Mouse (Mus musculus) spleen, postnatal 4 days (tissue): ENCODE results near the gene Anks3.

Source experiments
- DNase-seq, 2 experiments: peaks; one replicate each; pipeline ENCODE4 v3.0.0; 2022; ENCODE audit warnings: low spot score in 2 of 2

Gene Anks3

GRCm38 (mm10) chr16:4963797-4964709 lies at the start of gene Anks3:
Gene Anks3 (minus strand): TSS chr16:4964205.
- peak; percentile 92 to 95 for DNase-seq

GRCm38 (mm10) chr16:5013054-5013838 lies 49.2 kb upstream of the Anks3 start, which contains the start of gene Rogdi:
Gene Rogdi (minus strand): TSS chr16:5013553.
- peak; percentile 95 to 96 for DNase-seq

DNA sequence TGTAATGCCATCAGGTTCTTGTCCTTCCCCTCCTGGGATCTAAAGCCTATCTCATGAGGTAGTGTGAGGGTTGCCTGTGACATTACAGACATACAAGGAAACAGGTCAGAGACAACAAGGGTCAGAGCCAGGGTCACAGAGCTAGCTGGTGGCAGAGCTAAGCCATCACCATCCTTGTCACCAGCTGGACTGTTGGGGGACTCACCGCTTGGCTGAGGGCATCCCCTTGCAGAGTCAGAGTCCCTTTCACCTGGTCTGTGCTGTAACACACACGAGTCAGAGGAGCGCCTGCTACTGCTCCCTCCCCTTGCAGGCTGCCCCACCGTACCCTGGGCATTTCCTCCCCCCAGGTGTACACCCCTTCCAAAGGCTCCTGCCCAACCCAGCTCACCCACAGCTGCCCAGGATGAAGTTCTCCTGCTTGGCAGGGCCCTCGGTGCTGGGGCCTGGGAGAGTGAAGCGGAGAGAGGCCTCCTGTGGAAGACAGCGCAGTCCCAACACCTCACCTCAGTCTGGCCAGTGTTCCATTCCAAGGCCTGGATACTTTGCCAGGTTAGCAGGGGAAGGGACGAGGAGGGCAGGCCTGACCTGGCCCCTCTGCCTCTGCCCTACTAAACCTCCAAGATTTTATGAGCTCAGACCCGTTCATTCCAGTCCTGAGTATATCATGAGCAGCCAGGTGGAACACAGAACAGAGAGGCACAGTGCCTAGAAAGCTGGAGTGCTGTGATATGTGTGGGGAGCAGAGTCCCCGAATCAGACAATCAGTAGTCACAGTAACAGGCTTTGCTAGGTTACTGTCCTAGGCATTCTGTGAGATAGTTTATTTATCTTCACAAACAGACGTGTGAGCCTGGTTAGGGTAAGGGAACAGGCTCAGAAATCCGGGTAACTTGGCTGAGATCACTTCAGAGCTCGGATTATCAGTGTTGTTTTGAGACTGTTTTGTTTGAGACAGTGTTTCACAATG lies 48.3 kb upstream of the Anks3 start:
- peak; percentile 20 to 63 for DNase-seq

- DNase-seq = peak; percentile 27 to 67
Observed at GRCm38 (mm10) chr16:5011285-5011684, 47.3 kb upstream of the Anks3 start.

- DNase-seq = no peak
Observed at GRCm38 (mm10) chr16:5010371-5010935, 46.4 kb upstream of the Anks3 start.

GRCm38 (mm10) chr16:5008076-5008475 lies 44.1 kb upstream of the Anks3 start:
- DNase-seq = no peak

DNA sequence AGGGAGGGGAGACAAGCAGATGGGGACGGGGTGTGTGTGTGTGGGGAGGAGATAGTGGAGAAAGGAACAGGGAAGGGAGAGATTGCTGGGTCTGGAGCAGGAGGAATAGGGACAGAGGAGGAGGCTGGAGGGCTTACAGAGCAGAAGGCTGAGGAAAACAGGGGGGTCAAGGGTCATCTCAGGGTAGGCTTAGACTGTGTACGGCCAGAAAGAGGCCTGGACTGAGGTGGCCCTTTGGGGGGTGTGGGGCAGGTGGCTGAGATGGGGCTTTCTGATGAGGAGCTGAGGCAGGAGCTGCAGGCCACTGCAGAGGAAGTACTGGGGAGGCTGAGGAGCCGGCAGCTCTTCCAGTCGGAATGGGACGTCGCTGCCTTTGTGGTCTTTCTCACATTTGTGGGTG lies 43.5 kb upstream of the Anks3 start:
- DNase-seq = no peak

DNA sequence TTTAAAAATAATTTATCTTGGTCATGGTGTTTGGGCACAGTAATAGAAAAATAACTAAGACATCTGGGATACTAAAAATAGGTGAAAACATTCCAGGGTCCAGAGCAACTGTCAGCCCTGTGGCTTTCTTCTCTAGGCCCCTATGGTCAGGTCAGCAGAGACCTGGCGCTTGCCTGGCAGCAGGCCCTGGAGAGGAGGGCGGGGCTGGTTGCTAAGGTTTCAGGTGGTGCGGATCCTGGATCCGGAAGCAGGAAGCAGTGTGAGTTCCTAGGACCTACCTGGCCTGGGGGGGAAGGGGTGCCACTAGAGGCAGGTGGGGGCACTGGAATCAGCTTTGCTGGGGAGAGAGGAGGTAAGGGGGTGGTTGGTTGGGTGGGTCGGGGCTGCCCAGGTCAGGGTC lies 43.1 kb upstream of the Anks3 start, which contains the start of gene Smim22:
TSS of gene Smim22 (plus strand) at position 222 of the 400 bp plus-strand sequence.
- no peak for DNase-seq

DNA sequence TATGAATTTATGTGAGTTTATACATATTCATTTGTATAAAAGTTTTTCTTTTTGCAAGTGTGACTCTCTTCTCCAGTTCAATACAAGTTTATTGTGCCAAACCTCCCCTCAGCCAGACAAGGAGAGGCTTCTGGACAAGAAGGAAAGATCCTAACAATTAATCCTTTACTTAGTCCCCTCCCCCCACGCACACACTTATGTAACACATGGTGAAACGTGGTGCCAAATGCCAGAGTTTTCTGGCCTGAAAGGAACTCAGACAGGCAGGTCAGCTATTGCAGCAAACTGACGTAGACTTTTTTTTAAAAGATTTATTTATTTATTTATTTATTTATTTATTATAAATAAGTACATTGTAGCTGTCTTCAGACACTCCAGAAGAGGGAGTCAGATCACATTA lies 36.6 kb upstream of the Anks3 start:
- no peak for DNase-seq

DNA sequence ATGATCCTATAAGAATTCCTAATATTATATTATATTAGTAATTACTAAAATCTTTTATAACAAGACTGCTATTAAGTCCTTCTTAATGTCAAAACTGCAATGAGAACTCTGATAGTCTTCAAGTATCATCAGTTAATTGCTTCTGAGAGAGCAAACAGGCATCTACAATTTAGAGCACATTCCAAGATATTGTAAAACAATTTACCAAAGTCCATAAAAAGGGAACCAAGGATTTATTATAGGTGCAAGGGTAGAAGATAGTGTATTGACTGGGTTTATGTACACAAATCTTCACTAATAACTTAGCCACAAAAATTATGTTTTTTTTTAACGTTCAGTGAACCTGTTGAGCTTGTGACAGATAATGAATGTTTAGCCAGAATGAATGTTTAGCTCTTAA lies 35.0 kb upstream of the Anks3 start:
- no peak for DNase-seq

DNA sequence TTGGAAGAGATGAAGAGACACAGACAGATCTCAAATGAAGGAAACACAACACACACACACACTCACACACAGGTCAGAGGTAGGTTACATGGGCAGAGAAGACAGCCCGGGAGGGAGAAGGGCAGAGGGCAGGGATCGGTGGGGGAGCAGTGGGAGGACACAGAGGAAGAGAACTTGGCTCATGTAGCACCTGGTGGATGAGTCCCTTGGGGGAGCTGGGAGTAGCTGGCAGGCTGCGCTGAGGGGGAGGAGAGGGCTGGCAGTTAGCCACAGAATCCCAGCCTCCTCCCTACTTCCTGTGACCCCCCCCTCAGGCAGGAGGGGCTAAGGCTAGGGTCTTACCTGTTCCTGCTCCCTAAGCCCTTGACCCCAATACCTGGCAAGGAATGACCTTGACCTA lies 33.5 kb upstream of the Anks3 start, which contains the start of gene Sept12:
TSS of gene Sept12 (minus strand) at position 300 of the 400 bp plus-strand sequence.
- DNase-seq = no peak

GRCm38 (mm10) chr16:4993276-4993675 lies 29.3 kb upstream of the Anks3 start:
- DNase-seq = no peak

DNA sequence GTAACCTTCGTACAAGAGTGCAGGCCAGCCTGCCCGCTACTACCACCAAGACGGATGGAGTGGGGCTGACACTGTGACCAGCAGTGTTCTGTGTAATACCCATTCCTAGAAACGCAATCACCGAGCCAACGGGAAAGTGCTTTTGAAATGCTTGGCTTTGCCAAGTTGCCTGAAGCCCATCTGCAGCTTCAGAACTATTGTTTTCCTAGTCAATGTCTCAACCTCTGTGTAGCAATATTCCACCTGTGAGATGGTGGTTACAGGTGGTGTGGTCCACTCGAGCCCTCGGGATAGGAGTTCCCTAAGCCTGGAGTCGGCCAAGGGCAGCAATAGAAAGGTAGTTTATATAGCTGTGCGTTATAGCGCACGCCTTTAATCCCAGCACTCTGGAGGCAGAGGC lies 20.7 kb upstream of the Anks3 start:
- DNase-seq = no peak

DNA sequence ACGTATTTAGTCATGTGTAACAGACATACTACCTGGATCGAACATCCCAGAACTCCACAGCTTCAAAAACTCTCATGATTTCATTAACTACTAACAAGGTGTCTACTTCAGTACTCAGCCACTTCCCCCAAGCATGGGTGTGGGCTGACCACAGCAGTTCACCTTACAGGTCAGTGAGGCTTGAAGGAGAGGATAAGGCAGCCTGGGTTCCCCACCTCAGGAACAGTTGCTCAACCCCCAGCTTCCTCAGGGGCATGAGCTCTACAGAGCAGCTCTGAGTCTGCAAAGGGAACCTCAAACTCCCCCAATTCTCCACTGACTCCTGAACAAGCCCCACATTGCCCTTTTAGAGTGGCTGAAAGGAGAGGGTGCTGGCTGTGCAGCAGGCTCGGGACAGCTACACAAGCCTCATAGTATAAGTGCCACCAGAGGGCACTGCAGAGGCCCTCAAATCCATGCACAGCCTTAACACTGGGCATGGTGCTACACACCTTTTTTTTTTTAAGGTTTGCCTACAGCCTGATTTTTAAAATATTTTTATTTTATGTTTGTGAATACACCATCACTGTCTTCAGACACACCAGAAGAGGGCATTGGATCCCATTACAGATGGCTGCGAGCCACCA lies 15.9 kb upstream of the Anks3 start:
- DNase-seq = no peak

DNA sequence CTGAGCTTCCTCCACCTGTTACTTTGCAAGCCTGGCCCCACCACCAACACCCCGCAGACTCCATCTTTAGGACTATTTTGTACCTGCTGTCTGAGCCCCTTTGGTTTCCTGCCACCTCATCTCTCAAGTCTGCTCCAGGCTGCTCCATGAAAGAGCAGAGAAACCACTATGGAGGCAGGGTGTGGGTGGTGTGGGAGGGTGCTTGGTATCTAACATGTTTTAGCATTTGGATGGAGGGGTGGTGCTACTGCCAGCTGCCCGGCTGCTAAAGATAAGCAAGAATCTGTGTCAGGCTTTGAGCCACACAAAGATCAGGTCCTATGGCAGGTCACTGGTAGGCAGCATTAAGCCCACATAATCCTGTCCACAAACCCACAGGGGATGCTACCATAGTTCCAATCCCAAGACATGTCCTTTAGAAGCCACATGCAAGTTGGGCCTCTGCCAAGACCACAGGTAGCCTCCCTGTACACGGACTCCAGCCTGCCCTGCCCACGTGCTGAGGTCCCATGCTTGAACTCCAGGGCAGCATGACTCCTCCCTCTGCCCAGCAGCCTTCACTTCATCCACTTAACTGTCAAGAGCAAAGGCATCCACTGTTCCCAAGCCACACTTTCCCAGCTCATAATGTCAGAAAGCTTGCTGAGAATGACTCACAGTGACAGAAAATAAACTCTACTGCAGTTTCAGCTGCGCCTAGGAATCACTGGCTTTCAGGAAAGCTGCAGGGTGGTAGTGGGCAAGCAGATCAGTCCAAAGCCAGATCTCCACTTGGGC lies 14.5 kb upstream of the Anks3 start:
- DNase-seq = no peak

- no peak for DNase-seq
Observed at GRCm38 (mm10) chr16:4976180-4976579, 12.2 kb upstream of the Anks3 start.

DNA sequence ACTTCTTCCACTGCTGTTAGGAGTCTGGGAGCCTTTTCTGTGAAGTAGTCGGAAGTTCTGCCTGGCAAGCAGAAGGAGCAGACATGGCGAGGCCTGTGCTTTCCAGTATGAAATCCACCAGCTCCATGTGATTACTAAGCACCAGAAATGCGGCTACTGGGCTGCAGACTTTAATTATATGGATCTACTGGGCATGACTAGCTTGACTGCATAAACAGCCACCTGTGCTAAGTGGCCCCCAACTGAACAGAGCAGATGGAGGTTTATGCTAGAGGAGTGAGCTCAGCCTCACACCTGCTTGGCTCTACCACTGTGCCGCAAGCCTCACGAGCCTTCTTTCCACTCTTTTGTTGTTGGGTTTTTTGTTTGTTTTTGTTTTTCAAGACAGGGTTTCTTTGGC lies 10.5 kb upstream of the Anks3 start:
- no peak for DNase-seq

DNA sequence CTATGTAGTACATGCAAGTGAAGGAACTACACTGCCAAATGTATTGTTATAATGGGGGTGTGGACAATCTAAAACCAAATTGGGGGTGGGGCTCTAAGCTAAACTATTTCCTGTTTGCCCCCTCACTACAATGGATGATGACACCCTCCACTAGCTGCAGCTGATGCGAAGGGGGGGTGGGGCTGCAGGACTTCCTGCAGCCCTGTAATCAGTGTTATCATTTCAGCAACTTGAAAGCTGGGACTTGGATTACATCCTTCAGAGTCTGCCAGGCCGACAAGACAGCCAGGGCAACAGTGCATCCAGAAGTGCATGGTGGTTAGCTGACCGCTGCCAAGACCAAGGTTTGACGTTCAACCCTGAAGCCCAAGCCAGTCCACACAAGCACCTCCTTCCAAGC lies 7.6 kb upstream of the Anks3 start:
- DNase-seq = no peak

GRCm38 (mm10) chr16:4969055-4969843 lies 5.2 kb upstream of the Anks3 start:
- DNase-seq = peak in 1 of 2 experiments; percentile 29
